Mouse (Mus musculus) lung, postnatal 4 days (tissue): ENCODE measurements at regions not wholly inside any gene's neighbourhood (a gene's known extent, or its start where the extent isn't known, plus 50 kb on each side); places are given as distances from the start of the nearest gene placed in this dataset.

ENCODE experiments used
- DNase-seq, 2 experiments: peaks; one replicate each; pipeline ENCODE4 v3.0.0; 2021

GRCm38 (mm10) chr1:102628061-102628460, 2140.3 kb upstream of the Cdh20 start:
- peak; percentile 87 to 94 for DNase-seq

DNA sequence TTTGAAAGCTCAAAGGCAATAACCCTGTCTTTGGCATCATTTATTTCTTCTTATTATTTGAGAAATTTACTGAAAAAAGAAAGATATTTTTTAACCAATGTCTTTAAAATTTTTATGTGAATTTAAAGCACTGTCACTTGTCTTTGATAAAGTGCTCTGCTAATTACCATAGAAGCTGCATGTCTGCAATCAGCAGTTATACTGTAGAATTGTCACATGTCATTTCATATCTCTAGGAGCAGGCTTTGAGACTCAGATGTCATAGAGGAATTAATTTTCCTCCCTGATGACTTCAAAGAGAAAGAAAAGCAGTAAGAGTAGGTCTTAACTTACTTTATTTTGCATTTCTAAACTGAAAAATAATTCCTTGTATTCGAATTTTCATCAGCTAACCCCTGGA, 2123.9 kb upstream of the Cdh20 start:
- DNase-seq: no peak

- DNase-seq: no peak
Observed at GRCm38 (mm10) chr1:102687367-102688070, 2080.8 kb upstream of the Cdh20 start.

DNA sequence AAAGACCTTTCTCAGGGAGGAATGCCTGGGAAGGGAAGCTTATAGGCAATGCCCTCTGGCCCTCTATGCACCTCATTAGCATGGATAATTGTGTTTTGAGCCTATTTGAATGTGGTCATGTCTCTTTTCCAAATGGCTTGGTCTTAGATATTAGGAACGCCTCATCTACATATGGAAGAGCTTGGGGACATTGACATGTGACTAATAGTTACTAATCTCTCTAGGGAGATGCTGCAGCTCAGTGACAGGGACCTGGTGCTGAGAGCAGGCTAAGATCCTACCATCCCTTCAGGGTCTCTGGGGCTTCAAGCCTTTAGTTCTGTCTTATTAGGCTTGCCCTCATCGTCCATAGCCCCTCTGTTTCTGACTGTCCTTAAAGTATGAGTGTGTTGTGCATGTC, 2051.9 kb upstream of the Cdh20 start:
- no peak for DNase-seq

DNA sequence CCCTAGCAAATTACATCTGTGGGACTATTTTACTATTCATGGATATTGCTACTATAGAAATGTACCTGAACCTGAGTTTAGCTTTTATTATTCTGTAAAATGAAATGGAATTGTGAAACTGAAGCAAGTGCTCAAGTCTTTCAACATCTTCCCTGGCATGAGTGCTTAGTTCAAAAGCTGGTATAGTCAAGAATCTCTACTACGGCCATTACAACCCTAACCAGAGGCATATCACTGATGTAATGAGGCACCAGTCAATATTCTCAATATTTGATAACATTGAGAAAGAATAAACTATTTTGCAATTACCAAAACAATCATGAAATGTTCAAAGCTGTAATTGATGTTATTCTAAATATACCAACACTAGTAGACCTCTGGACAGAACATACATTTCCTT, 2034.3 kb upstream of the Cdh20 start:
- no peak for DNase-seq

DNA sequence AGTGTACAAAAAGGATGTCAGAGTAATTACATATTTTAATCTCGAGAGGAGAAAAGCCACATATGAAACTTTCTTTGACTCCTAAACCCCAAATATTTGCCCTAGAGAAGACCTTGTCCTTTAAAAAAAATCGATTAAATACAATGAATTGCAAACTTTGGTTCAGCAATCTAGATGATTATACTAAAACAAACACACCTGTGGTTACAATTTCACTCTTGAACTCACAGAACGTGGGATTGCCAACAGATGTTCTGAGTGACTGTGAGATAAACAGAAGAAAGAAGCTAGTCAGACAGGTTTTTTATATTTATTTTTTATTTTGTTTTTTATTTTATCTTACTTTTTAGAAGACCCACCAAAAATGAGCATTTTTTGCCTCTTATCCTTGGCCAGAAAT, 2032.9 kb upstream of the Cdh20 start:
- no peak for DNase-seq

GRCm38 (mm10) chr1:102757941-102758340, 2010.4 kb upstream of the Cdh20 start:
- no peak for DNase-seq
